Mouse (Mus musculus) gastrocnemius, postnatal 10 days (tissue): ENCODE data around the gene Fbxo47. TPM values are rescaled to one million over a fixed set of nuclear protein-coding genes. Genes with fewer than 3 reads are reported as not detected.

ENCODE experiments used
- DNase-seq: peaks from one replicate; pipeline ENCODE4 v3.0.0; 2021; ENCODE audit warnings: mixed read lengths
- total RNA-seq, 2 experiments: library from RNA; stranded (reverse); gene quantifications; 2 replicates each; pipeline ENCODE4 v1.2.3; 2021

The Fbxo47 gene
- total RNA-seq, 2 experiments from 2014 or later: 0.31 to 0.56 TPM

- DNase-seq: no peak
These were observed 72.2 kb downstream of the Fbxo47 start for GRCm38 (mm10) chr11:97811569-97812362.

- no peak for DNase-seq
These were observed 73.0 kb downstream of the Fbxo47 start for GRCm38 (mm10) chr11:97810970-97811369.

- DNase-seq: no peak
These were observed 73.6 kb downstream of the Fbxo47 start for GRCm38 (mm10) chr11:97810356-97810755.

DNA sequence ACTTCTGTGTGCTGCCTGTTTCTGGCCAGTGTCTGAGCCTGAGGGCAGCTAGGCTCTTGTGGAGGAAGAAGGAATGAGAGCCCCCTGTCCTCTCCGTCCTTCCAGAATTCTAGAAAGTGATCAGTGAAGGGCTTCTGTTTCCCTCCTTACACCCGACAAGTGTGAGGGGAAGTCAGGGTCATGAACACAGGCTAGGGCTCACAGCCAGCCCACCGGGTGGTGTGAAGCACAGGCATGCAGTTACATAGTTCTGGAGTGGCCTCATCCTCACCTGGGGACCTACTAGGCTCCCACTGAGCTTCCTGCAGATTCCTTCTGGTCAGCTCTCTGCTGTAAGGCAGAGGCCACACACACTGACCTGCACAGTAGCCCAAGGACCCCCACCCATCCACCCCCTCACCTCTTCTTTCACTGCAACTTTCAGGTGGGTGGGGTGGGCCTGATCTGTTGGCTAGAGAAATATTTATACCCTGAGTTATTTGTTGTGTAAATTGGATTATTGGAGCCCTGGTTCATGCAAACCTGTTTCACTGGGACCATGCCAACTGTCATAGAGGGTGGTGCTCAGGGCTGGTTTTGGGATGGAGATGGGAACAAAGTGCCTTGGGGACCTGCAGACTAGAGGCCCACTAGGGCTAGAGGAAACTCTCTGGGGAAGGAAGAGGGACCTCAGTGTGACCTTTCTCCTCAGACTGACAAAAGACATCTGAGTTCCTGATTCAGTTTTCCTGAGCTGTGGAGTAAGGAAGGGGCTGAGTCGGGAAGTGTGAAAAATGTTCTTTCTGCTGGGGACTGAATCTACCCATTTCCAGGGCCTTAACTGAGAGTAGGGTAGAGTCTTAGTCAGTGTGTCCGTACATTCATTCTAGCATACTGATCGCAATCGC, 74.5 kb downstream of the Fbxo47 start:
- no peak for DNase-seq

- DNase-seq: peak; percentile 58
These were observed 75.2 kb downstream of the Fbxo47 start for GRCm38 (mm10) chr11:97808621-97809234.

GRCm38 (mm10) chr11:97808093-97808492, 75.9 kb downstream of the Fbxo47 start:
- no peak for DNase-seq

GRCm38 (mm10) chr11:97807626-97808025, 76.3 kb downstream of the Fbxo47 start:
- no peak for DNase-seq

DNA sequence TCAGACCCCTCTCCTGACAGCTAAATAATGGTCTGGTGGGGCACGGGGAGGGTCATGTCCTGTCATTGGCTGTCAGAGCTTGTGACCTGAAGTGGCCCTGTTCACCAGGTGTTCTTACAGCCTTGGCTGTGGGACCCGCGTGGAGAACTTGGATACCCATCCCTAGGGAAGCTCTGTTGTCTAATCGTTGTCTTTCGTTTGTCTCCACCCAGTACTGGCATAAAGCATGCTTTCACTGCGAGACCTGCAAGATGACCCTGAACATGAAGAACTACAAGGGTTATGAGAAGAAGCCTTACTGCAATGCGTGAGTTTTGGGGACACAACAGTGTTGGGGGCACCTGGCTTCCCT, 77.4 kb downstream of the Fbxo47 start:
- DNase-seq: no peak

DNA sequence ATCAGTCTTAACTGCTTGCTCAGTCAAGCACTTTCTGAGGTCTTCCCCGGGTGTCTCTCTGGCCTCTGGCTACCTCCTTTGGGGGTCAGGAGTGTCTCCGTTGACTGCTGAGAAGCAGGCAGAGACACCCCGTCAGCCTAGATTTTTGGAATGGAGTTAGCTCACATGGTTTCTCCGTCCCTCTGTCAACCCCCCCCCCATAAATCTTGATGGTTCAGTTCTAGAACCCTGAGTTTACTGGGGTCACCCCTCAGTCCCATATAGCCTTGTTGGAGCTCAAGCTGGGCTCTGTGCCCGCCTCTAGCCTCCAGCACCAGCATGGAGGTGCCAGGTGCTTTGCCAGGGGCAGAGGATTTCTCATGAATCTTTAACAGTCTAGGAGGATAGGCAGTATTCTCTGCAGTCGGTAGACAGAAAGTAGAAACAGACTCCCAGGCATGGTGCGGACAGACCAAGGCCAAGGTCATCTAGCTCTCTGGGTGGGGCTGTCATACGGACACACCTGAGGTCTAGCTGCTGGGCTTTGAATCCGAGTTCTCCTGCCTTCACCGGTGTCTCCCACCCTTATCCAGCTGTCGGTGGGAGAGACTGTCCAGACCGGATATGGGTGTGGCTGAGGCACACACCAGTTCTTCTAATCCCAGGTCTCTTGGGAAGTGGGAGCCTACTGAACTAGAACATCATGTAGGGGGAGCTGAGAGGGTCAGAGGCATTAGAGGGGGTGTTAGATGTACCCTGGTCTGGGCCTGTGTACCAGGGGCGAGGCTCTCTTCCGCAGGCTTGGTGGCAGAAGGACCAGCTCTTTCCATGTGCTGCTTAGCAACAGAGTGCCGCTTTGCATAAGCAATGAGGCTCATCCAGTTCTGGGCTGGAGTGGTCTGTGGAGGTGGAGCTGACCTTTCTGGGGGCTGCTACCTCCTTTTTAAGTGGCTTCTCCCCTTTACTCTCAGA, 78.0 kb downstream of the Fbxo47 start:
- no peak for DNase-seq

GRCm38 (mm10) chr11:97804841-97805661, 78.9 kb downstream of the Fbxo47 start:
- DNase-seq: no peak

DNA sequence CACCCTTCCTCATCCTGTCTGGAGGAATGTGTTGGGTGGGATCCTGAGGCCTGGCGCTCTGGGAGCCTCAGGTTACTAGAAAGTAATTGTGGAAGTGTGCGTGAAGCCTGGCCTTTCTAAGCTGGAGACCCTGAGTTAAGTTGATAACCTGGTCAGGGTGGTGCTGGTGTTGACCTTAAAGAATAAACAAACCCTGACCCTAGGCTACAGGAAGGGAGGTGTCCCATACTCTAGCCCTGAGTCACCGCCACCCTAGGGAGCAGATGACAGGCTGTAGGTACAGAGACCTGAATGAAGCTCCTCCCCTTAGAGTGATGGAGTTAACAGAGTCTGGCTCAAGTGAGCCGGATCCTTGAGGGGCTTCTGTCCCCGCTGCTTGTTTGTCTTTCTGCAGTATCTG, 80.1 kb downstream of the Fbxo47 start:
- no peak for DNase-seq

Other genes with a start within 250 kb of the Fbxo47 start
- 10 to 100 TPM; 32.2 to 32.4 TPM for gene Mllt6, start 220.7 kb downstream of the Fbxo47 start, total RNA-seq
- 10 to 100 TPM; 84.5 to 99.4 TPM for gene Cisd3, start 198.3 kb downstream of the Fbxo47 start, total RNA-seq
- gene Pcgf2, start 183.7 kb downstream of the Fbxo47 start, total RNA-seq: 10 to 100 TPM; 11.9 to 18.6 TPM
- 100 to 1,000 TPM; 174 to 190 TPM for gene Psmb3, start 180.8 kb downstream of the Fbxo47 start, total RNA-seq
- 10 to 100 TPM; 46.8 to 49.7 TPM for gene Pip4k2b, start 139.4 kb downstream of the Fbxo47 start, total RNA-seq
- 1 to 10 TPM; 8.4 to 9.7 TPM for gene Cwc25, start 117.6 kb downstream of the Fbxo47 start, total RNA-seq
- gene 1700001P01Rik, start 108.2 kb downstream of the Fbxo47 start, total RNA-seq: not detected
- gene Rpl23, start 101.7 kb downstream of the Fbxo47 start, total RNA-seq: 100 to 1,000 TPM; 793 to 832 TPM
- 10 to 100 TPM; 46.3 to 68.4 TPM for gene Lasp1, start 85.2 kb downstream of the Fbxo47 start, total RNA-seq
- 1 to 10 TPM in 1 of 2 experiments, under 1 TPM in 1; 0.95 to 1.1 TPM for gene B230217C12Rik, start 43.4 kb downstream of the Fbxo47 start, total RNA-seq
- 10 to 100 TPM in 1 of 2 experiments, 1 to 10 TPM in 1; 8.3 to 10.7 TPM for gene Plxdc1, start 102.3 kb upstream of the Fbxo47 start, total RNA-seq
- gene Arl5c, start 112.0 kb upstream of the Fbxo47 start, total RNA-seq: 1 to 10 TPM in 1 of 2 experiments, under 1 TPM in 1; 0.82 to 1.8 TPM
- gene Cacnb1, start 138.9 kb upstream of the Fbxo47 start, total RNA-seq: 100 to 1,000 TPM; 313 to 347 TPM
- 100 to 1,000 TPM; 848 to 925 TPM for gene Rpl19, start 142.6 kb upstream of the Fbxo47 start, total RNA-seq
- under 1 TPM; 0.26 to 0.36 TPM for gene Stac2, start 169.3 kb upstream of the Fbxo47 start, total RNA-seq